Mouse (Mus musculus) forebrain, postnatal 0 days (tissue): ENCODE results near the gene Gas1. TPM values are rescaled to one million over a fixed set of nuclear protein-coding genes. Genes with fewer than 3 reads are reported as not detected.

Experiments used
- ATAC-seq: fragments of 200-750 bp; cut with Nextera tagmentation; 2 replicates; pipeline ENCODE4 v1.8.0; 2017; ENCODE audit warnings: mild to moderate bottlenecking, moderate library complexity
- DNase-seq: peaks from one replicate; pipeline ENCODE4 v3.0.0-alpha.2; 2015
- H3K27ac ChIP-seq: fragments of 300-500 bp; sonication (generic); 2 replicates; pipeline ENCODE4 v1.5.1; 2014; ENCODE audit warnings: low read depth, mild to moderate bottlenecking, antibody characterized with exemption, low read length, moderate library complexity, mixed read lengths
- H3K27me3 ChIP-seq: fragments of 300-500 bp; sonication (generic); 2 replicates; pipeline ENCODE4 v1.6.1; 2014; ENCODE audit warnings: mild to moderate bottlenecking, low read length, mixed read lengths; ENCODE audit not compliant: insufficient read depth
- H3K36me3 ChIP-seq: fragments of 300-500 bp; sonication (generic); 2 replicates; pipeline ENCODE4 v1.6.1; 2014; ENCODE audit warnings: mild to moderate bottlenecking, moderate library complexity; ENCODE audit not compliant: insufficient read depth
- H3K4me1 ChIP-seq: fragments of 300-500 bp; sonication (generic); 2 replicates; pipeline ENCODE4 v1.6.1; 2014; ENCODE audit warnings: antibody characterized with exemption; ENCODE audit not compliant: insufficient read depth
- H3K4me2 ChIP-seq: fragments of 300-500 bp; sonication (generic); 2 replicates; pipeline ENCODE4 v1.6.1; 2014; ENCODE audit warnings: low read depth, mild to moderate bottlenecking, moderate library complexity
- H3K4me3 ChIP-seq: fragments of 300-500 bp; sonication (generic); 2 replicates; pipeline ENCODE4 v1.5.1; 2014; ENCODE audit warnings: low read depth, low read length, mixed read lengths
- H3K9ac ChIP-seq: fragments of 300-500 bp; sonication (generic); 2 replicates; pipeline ENCODE4 v1.6.1; 2014; ENCODE audit warnings: mild to moderate bottlenecking
- H3K9me3 ChIP-seq: fragments of 300-500 bp; sonication (generic); 2 replicates; pipeline ENCODE4 v1.6.1; 2016; ENCODE audit warnings: low read length
- CTCF ChIP-seq: sonication (generic); IDR thresholded peaks from 2 replicates; pipeline ENCODE4 v1.5.1; 2016; ENCODE audit warnings: antibody characterized with exemption, control low read depth, low read depth
- WGBS: fragments of 180-500 bp; shearing (Covaris S2); extraction: QIAGEN DNeasy Blood & Tissue Kit; methylation state at CpG from one replicate; pipeline ENCODE4 v1.1.7; 2014; 5-methylcytosine and 5-hydroxymethylcytosine counted together
- polyA plus RNA-seq: library from polyadenylated mRNA; unstranded; fragments of >200 nt; fragmentation: Nextera tagmentation; extraction: Ambion mirVana; gene quantifications from 2 replicates; pipeline ENCODE4 v1.2.1, GENCODE M21; 2015
- total RNA-seq: library from RNA; depleted of rRNA; stranded (reverse); fragments of >200 nt; gene quantifications from 2 replicates; pipeline ENCODE4 v1.2.3, GENCODE M21; 2014

Gene Gas1
- total and polyA plus RNA-seq, 2 experiments from 2014 or later = 22.4 to 40.9 TPM

DNA sequence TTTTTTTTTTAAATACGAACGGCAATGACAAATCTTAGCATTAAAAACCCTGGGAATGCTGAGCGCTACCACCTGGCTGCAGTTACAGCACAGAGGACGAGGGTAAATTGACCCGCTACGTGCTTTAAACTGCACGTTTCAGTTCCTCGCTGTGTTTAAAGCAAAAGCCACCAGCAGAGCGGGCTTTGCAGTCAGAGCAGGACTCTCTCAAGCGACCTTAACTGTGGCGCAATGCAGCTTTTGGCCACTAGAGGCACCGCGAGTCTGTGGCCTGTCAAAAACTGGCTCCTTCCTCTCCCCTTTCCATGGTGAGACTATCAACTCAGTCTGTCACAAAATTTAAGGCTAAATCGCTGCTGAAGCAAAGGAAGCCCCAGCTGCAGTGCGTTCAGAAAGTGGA lies 1.3 kb upstream of the Gas1 start:
- DNase-seq = peak; percentile 94
- WGBS = under 1% methylated on average over 15 of the region's 15 CpGs
- ATAC-seq = peak; percentile 11; the same call in 1 of the 2 replicates

DNA sequence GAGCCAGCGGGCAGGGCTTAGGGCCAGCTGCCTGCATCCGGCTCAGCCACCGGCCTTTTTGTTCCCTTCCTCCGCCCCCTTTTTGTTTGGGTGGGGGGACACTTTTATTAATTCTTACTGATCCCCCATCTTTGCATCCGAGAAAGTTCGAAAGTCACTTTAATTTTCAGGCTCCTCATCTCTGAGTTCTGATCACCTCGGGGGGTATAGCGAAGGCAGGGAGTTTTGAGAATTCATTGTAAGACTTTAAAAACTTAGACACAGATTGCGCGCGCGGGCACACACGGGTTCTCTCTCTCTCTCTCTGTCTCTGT lies 589 bp upstream of the Gas1 start:
- no peak for TF ChIP-seq CTCF
- ATAC-seq = no peak
- no peak overlapping the region for H3K9ac ChIP-seq
- H3K4me1 ChIP-seq = no peaks in the 10 kb centered on the region
- H3K27me3 ChIP-seq = no peaks in the 10 kb centered on the region
- no peaks in the 10 kb centered on the region for H3K9me3 ChIP-seq
- H3K27ac ChIP-seq = no peak overlapping the region
- no peaks in the 10 kb centered on the region for H3K36me3 ChIP-seq
- DNase-seq = no peak
- peak overlapping the region; percentile 95 for H3K4me2 ChIP-seq
- peak overlapping the region; percentile 73 for H3K4me3 ChIP-seq
- under 1% methylated on average over 13 of the region's 13 CpGs for WGBS

More for the DNA sequence above, 1.3 kb upstream of the Gas1 start:
- H3K27ac ChIP-seq = no peak overlapping the region; the same call in 1 of the 2 replicates
- no peaks in the 10 kb centered on the region for H3K9me3 ChIP-seq
- H3K4me3 ChIP-seq = peak overlapping the region; percentile 73
- H3K9ac ChIP-seq = 0 out of 2 replicates have a peak overlapping the region, but pooled peaks have one; percentile 10
- H3K36me3 ChIP-seq = no peaks in the 10 kb centered on the region
- H3K27me3 ChIP-seq = no peaks in the 10 kb centered on the region
- H3K4me2 ChIP-seq = peak overlapping the region; percentile 95
- no peaks in the 10 kb centered on the region for H3K4me1 ChIP-seq
- TF ChIP-seq CTCF = peak; percentile 98

GRCm38 (mm10) chr13:60176776-60177105 lies 424 bp downstream of the Gas1 start:
- Histone ChIP-seq H3K4me2 (peak overlapping the region; percentile 95), H3K36me3 (no peaks in the 10 kb centered on the region), H3K4me3 (peak overlapping the region; percentile 73), H3K9me3 (no peaks in the 10 kb centered on the region), H3K27ac (peak overlapping the region; percentile 89), H3K9ac (peak overlapping the region; percentile 77), H3K27me3 (0 out of 2 replicates have a peak, but pooled peaks cover 2% of the 10 kb centered on the region), H3K4me1 (no peaks in the 10 kb centered on the region)
- TF ChIP-seq CTCF = no peak
- under 1% methylated on average over 50 of the region's 53 CpGs for WGBS
- no peak for ATAC-seq
- DNase-seq = no peak

GRCm38 (mm10) chr13:60176136-60176775 lies 909 bp downstream of the Gas1 start:
- Histone ChIP-seq H3K36me3 (no peaks in the 10 kb centered on the region), H3K4me1 (no peaks in the 10 kb centered on the region), H3K4me3 (peak overlapping the region; percentile 73), H3K27me3 (peaks cover 5% of the 10 kb centered on the region; the same call in 1 of the 2 replicates), H3K4me2 (peak overlapping the region; percentile 95), H3K9ac (peak overlapping the region; percentile 77), H3K9me3 (no peaks in the 10 kb centered on the region), H3K27ac (peak overlapping the region; percentile 89)
- DNase-seq (peak; percentile 89), ATAC-seq (peak; percentile 76)
- peak; percentile 26 for TF ChIP-seq CTCF
- WGBS = under 1% methylated on average over 66 of the region's 82 CpGs

GRCm38 (mm10) chr13:60175490-60176135 lies 1.6 kb downstream of the Gas1 start:
- peaks cover 8% of the 10 kb centered on the region; the same call in 1 of the 2 replicates for H3K27me3 ChIP-seq
- peak overlapping the region; percentile 73 for H3K4me3 ChIP-seq
- H3K27ac ChIP-seq = peak overlapping the region; percentile 89
- H3K4me1 ChIP-seq = no peaks in the 10 kb centered on the region
- H3K4me2 ChIP-seq = peak overlapping the region; percentile 95
- DNase-seq (peak; percentile 29), ATAC-seq (peak; percentile 24)
- 2% methylated on average over 56 of the region's 59 CpGs for WGBS
- no peak for TF ChIP-seq CTCF
- H3K9me3 ChIP-seq = no peaks in the 10 kb centered on the region
- H3K9ac ChIP-seq = peak overlapping the region; percentile 77
- no peaks in the 10 kb centered on the region for H3K36me3 ChIP-seq

DNA sequence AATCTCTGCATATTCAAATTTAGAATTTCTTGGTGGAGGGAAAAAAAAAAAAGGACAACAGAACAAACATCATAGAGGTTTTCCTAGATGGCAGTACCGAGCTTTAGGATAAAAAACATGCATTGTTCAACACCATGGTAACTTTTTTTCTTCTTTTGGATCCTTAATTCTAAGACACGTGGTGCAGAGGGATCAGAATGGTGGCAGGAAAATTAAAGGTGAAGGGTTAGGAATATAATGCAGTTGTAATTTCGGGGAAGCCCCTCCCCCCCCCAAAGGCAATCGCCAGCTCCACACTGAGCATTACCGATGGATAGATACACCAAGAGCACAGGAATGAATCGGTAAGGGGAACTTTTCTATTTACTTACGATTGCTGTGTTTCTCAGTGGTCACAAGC lies 2.2 kb downstream of the Gas1 start:
- H3K9me3 ChIP-seq = no peaks in the 10 kb centered on the region
- DNase-seq = peak; percentile 29
- peaks cover 8% of the 10 kb centered on the region; the same call in 1 of the 2 replicates for H3K27me3 ChIP-seq
- peak overlapping the region; percentile 73 for H3K4me3 ChIP-seq
- no peaks in the 10 kb centered on the region for H3K4me1 ChIP-seq
- 0 out of 2 replicates have a peak, but pooled peaks have one; percentile 28 for TF ChIP-seq CTCF
- H3K36me3 ChIP-seq = no peaks in the 10 kb centered on the region
- H3K9ac ChIP-seq = peak overlapping the region; percentile 77
- peak overlapping the region; percentile 95 for H3K4me2 ChIP-seq
- under 1% methylated on average over 7 of the region's 7 CpGs for WGBS
- no peak overlapping the region; the same call in 1 of the 2 replicates for H3K27ac ChIP-seq
- ATAC-seq = no peak
